Mouse (Mus musculus) intestine, embryonic 16.5 days (tissue): Measurements from ENCODE around the gene Chchd3. TPM values are rescaled to one million over a fixed set of nuclear protein-coding genes. Genes with fewer than 3 reads are reported as not detected.

Source experiments
- ATAC-seq: fragments of 200-750 bp; cut with Nextera tagmentation; 2 replicates; pipeline ENCODE4 v1.8.0; 2017; ENCODE audit warnings: moderate TSS enrichment, moderate library complexity
- H3K27ac ChIP-seq: fragments of 300-500 bp; sonication (generic); 2 replicates; pipeline ENCODE4 v1.5.1; 2014; ENCODE audit warnings: mild to moderate bottlenecking, low read length
- H3K27me3 ChIP-seq: fragments of 300-500 bp; sonication (generic); replicated peaks from 2 replicates; pipeline ENCODE4 v1.6.1; 2014; ENCODE audit warnings: low read length, control low read depth, mixed read lengths; ENCODE audit not compliant: control insufficient read depth, insufficient read depth
- H3K36me3 ChIP-seq: fragments of 300-500 bp; sonication (generic); 2 replicates; pipeline ENCODE4 v1.6.1; 2014; ENCODE audit warnings: low read length, control low read depth; ENCODE audit not compliant: control insufficient read depth, insufficient read depth
- H3K4me1 ChIP-seq: fragments of 300-500 bp; sonication (generic); 2 replicates; pipeline ENCODE4 v1.6.1; 2014; ENCODE audit warnings: low read length, control low read depth, mixed read lengths; ENCODE audit not compliant: control insufficient read depth, insufficient read depth
- H3K4me2 ChIP-seq: fragments of 300-500 bp; sonication (generic); 2 replicates; pipeline ENCODE4 v1.6.1; 2014; ENCODE audit warnings: low read depth, low read length, control low read depth
- H3K4me3 ChIP-seq: fragments of 300-500 bp; sonication (generic); 2 replicates; pipeline ENCODE4 v1.5.1; 2014; ENCODE audit warnings: mild to moderate bottlenecking, low read length
- H3K9ac ChIP-seq: fragments of 300-500 bp; sonication (generic); 2 replicates; pipeline ENCODE4 v1.6.1; 2014; ENCODE audit warnings: low read depth, low read length
- H3K9me3 ChIP-seq: fragments of 300-500 bp; sonication (generic); 2 replicates; pipeline ENCODE4 v1.6.1; 2016; ENCODE audit warnings: low read length, control low read depth; ENCODE audit not compliant: control insufficient read depth
- WGBS: fragments of 180-500 bp; shearing (Covaris S2); extraction: QIAGEN DNeasy Blood & Tissue Kit; methylation state at CpG from one replicate; pipeline ENCODE4 v1.1.7; 2014; 5-methylcytosine and 5-hydroxymethylcytosine counted together
- polyA plus RNA-seq: library from polyadenylated mRNA; unstranded; fragments of >200 nt; fragmentation: Nextera tagmentation; extraction: Ambion mirVana; gene quantifications from 2 replicates; pipeline ENCODE4 v1.2.1, GENCODE M21; 2015

Chchd3 gene
- polyA plus RNA-seq, 1 experiment from 2014 or later, result 164 TPM

- Histone ChIP-seq H3K4me3 (no peak overlapping the region), H3K9ac (no peak overlapping the region), H3K4me1 (no peaks in the 10 kb centered on the region), H3K9me3 (no peaks in the 10 kb centered on the region), H3K27ac (no peak overlapping the region), H3K4me2 (no peak overlapping the region), H3K36me3 (no peaks in the 10 kb centered on the region), H3K27me3 (no peaks in the 10 kb centered on the region)
- WGBS, result 96% methylated on average over 4 of the region's 4 CpGs
- no peak for ATAC-seq
Observed at GRCm38 (mm10) chr6:32803646-32804045, 256.4 kb downstream of the Chchd3 start.

- H3K4me2 ChIP-seq, result no peak overlapping the region
- WGBS, result 95% methylated on average over 6 of the region's 6 CpGs
Observed at GRCm38 (mm10) chr6:32801776-32802175, 258.3 kb downstream of the Chchd3 start.

GRCm38 (mm10) chr6:32797525-32797924, 262.5 kb downstream of the Chchd3 start:
- H3K9ac ChIP-seq, result no peak overlapping the region
- 45% methylated on average over 4 of the region's 4 CpGs for WGBS
- no peaks in the 10 kb centered on the region for H3K27me3 ChIP-seq
- H3K27ac ChIP-seq, result no peak overlapping the region
- H3K36me3 ChIP-seq, result no peaks in the 10 kb centered on the region
- no peaks in the 10 kb centered on the region for H3K4me1 ChIP-seq
- H3K4me2 ChIP-seq, result no peak overlapping the region
- ATAC-seq, result no peak
- H3K4me3 ChIP-seq, result no peak overlapping the region
- H3K9me3 ChIP-seq, result no peaks in the 10 kb centered on the region

More at GRCm38 (mm10) chr6:32801776-32802175, 258.3 kb downstream of the Chchd3 start:
- no peaks in the 10 kb centered on the region for H3K9me3 ChIP-seq
- H3K27me3 ChIP-seq, result no peaks in the 10 kb centered on the region
- no peak overlapping the region for H3K9ac ChIP-seq
- no peak overlapping the region for H3K27ac ChIP-seq
- H3K4me1 ChIP-seq, result no peaks in the 10 kb centered on the region
- no peak for ATAC-seq
- no peak overlapping the region for H3K4me3 ChIP-seq
- H3K36me3 ChIP-seq, result no peaks in the 10 kb centered on the region

GRCm38 (mm10) chr6:32795653-32796500, 264.2 kb downstream of the Chchd3 start:
- H3K4me2 ChIP-seq, result no peak overlapping the region
- ATAC-seq, result no peak

GRCm38 (mm10) chr6:32793575-32793974, 266.5 kb downstream of the Chchd3 start:
- no peaks in the 10 kb centered on the region for H3K4me1 ChIP-seq
- H3K4me3 ChIP-seq, result no peak overlapping the region
- 0 out of 2 replicates have a peak, but pooled peaks cover 3% of the 10 kb centered on the region for H3K36me3 ChIP-seq
- 95% methylated on average over 1 of the region's 1 CpGs for WGBS
- H3K9ac ChIP-seq, result no peak overlapping the region
- no peak overlapping the region for H3K4me2 ChIP-seq
- ATAC-seq, result no peak
- H3K27me3 ChIP-seq, result no peaks in the 10 kb centered on the region
- no peak overlapping the region for H3K27ac ChIP-seq
- no peaks in the 10 kb centered on the region for H3K9me3 ChIP-seq

More at GRCm38 (mm10) chr6:32795653-32796500, 264.2 kb downstream of the Chchd3 start:
- no peaks in the 10 kb centered on the region for H3K27me3 ChIP-seq
- no peaks in the 10 kb centered on the region for H3K36me3 ChIP-seq
- H3K27ac ChIP-seq, result no peak overlapping the region
- H3K4me3 ChIP-seq, result no peak overlapping the region
- H3K9ac ChIP-seq, result no peak overlapping the region
- no peaks in the 10 kb centered on the region for H3K9me3 ChIP-seq
- no peaks in the 10 kb centered on the region for H3K4me1 ChIP-seq
- 61% methylated on average over 8 of the region's 8 CpGs for WGBS

- 91% methylated on average over 3 of the region's 3 CpGs for WGBS
- no peaks in the 10 kb centered on the region for H3K9me3 ChIP-seq
- H3K36me3 ChIP-seq, result 0 out of 2 replicates have a peak, but pooled peaks cover 3% of the 10 kb centered on the region
- no peak for ATAC-seq
- no peaks in the 10 kb centered on the region for H3K4me1 ChIP-seq
- no peak overlapping the region for H3K4me3 ChIP-seq
- H3K4me2 ChIP-seq, result no peak overlapping the region
- H3K9ac ChIP-seq, result no peak overlapping the region
- no peaks in the 10 kb centered on the region for H3K27me3 ChIP-seq
- no peak overlapping the region for H3K27ac ChIP-seq
Observed at GRCm38 (mm10) chr6:32793163-32793562, 266.9 kb downstream of the Chchd3 start.

- 78% methylated on average over 4 of the region's 4 CpGs for WGBS
Observed at GRCm38 (mm10) chr6:32790487-32790886, 269.6 kb downstream of the Chchd3 start.

GRCm38 (mm10) chr6:32787399-32787798, 272.7 kb downstream of the Chchd3 start:
- no peak overlapping the region for H3K27ac ChIP-seq
- H3K27me3 ChIP-seq, result no peaks in the 10 kb centered on the region
- no peak for ATAC-seq
- H3K4me3 ChIP-seq, result no peak overlapping the region
- 0 out of 2 replicates have a peak, but pooled peaks cover 3% of the 10 kb centered on the region for H3K36me3 ChIP-seq
- H3K9me3 ChIP-seq, result no peaks in the 10 kb centered on the region
- whole genome bisulfite sequencing, result 61% methylated on average over 1 of the region's 1 CpGs
- no peaks in the 10 kb centered on the region for H3K4me1 ChIP-seq
- no peak overlapping the region for H3K9ac ChIP-seq
- H3K4me2 ChIP-seq, result no peak overlapping the region

More at GRCm38 (mm10) chr6:32790487-32790886, 269.6 kb downstream of the Chchd3 start:
- Histone ChIP-seq H3K36me3 (0 out of 2 replicates have a peak, but pooled peaks cover 3% of the 10 kb centered on the region), H3K4me2 (no peak overlapping the region), H3K27ac (no peak overlapping the region), H3K9ac (no peak overlapping the region), H3K9me3 (no peaks in the 10 kb centered on the region), H3K4me1 (no peaks in the 10 kb centered on the region), H3K27me3 (no peaks in the 10 kb centered on the region), H3K4me3 (no peak overlapping the region)
- no peak for ATAC-seq

- H3K36me3 ChIP-seq, result 0 out of 2 replicates have a peak, but pooled peaks cover 3% of the 10 kb centered on the region
- 95% methylated on average over 5 of the region's 5 CpGs for WGBS
Observed at GRCm38 (mm10) chr6:32786196-32786595, 273.9 kb downstream of the Chchd3 start.

More at GRCm38 (mm10) chr6:32786196-32786595, 273.9 kb downstream of the Chchd3 start:
- H3K4me2 ChIP-seq, result no peak overlapping the region
- no peaks in the 10 kb centered on the region for H3K27me3 ChIP-seq
- no peaks in the 10 kb centered on the region for H3K9me3 ChIP-seq
- no peak overlapping the region for H3K9ac ChIP-seq
- no peak overlapping the region for H3K4me3 ChIP-seq
- no peak for ATAC-seq
- H3K4me1 ChIP-seq, result no peaks in the 10 kb centered on the region
- H3K27ac ChIP-seq, result no peak overlapping the region
